Mouse (Mus musculus): ENCODE data around the gene Ranbp1. TPM values are rescaled to one million over a fixed set of nuclear protein-coding genes. Genes with fewer than 3 reads are reported as not detected.
A peak's percentile ranks its signal among the peaks of the same experiment; 100 is the strongest.

The Ranbp1 gene
- polyA plus RNA-seq, 1 experiment from 2014 or later, result 989 TPM

DNA sequence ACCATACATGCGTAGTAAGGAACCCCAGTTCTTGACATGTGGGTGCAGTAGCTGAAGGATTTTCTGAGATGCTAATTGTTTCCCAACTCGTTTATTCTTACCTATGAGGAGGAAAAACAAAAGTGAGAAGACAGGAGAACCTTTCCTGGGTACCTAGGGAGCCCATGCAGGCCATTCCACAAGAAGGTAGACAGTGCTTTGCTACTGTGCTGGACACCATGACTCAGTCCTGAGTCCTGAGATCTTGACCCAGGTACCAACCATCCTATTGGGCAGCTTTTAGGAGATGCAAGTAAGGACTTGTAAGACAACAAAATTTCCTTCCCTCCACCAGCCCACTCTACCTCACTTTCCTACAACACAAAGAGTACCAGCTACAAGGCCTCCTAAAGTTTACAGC, 9.7 kb upstream of the Ranbp1 start, which contains the start of gene Gm49776:
TSS of gene Gm49776 (minus strand) at position 101 of the 400 bp plus-strand sequence.
- no peak for ATAC-seq (replicated peaks; ENCODE audit: low FRiP score)
- H3K4me2 ChIP-seq, result no peak within 1 kb of the TSS
- no peak within 1 kb of the TSS for H3K27ac ChIP-seq (ENCODE audit: low read depth, low read length)
- no peaks in the 10 kb centered on the region for H3K27me3 ChIP-seq (replicated peaks; ENCODE audit: control insufficient read depth, insufficient read depth, low read length)
- H3K4me1 ChIP-seq (replicated peaks; ENCODE audit: control insufficient read depth, insufficient read depth, low read length), result no peaks in the 10 kb centered on the region
- H3K9ac ChIP-seq (ENCODE audit: low read depth, low read length), result no peak within 1 kb of the TSS
- WGBS, result 90% methylated on average over 2 of the region's 2 CpGs
- H3K4me3 ChIP-seq (ENCODE audit: low read depth, low read length), result no peak within 1 kb of the TSS
- no peak for DNase-seq (ENCODE audit: low spot score)
- H3K9me3 ChIP-seq (ENCODE audit: control insufficient read depth, low read length), result no peaks in the 10 kb centered on the region
- H3K36me3 ChIP-seq (ENCODE audit: control insufficient read depth, insufficient read depth, low read length), result peaks cover 72% of the 10 kb centered on the region

DNA sequence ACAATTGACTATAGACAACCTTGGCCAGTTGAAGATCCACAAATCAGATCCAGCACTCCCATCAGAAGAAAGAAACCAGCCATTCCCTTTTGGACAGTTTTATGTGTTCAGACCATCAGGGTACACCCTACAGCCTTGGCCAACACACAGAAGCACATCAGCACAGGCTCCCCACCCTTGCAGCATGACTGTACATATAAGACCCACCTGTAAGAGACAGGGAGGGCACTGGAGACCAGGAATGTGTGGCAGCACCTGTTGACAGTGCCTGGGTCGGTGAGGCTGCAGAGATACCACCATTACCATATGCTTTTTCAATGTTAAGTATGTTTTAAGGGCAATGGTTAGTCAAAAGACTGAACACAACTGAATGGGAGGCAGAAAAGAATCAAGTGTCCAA, 5.3 kb upstream of the Ranbp1 start:
- no peaks in the 10 kb centered on the region for H3K9me3 ChIP-seq (ENCODE audit: control insufficient read depth, low read length)
- 70% methylated on average over 1 of the region's 1 CpGs for WGBS
- H3K27me3 ChIP-seq (replicated peaks; ENCODE audit: control insufficient read depth, insufficient read depth, low read length), result no peaks in the 10 kb centered on the region
- no peak overlapping the region for H3K9ac ChIP-seq (ENCODE audit: low read depth, low read length)
- H3K27ac ChIP-seq (ENCODE audit: low read depth, low read length), result no peak overlapping the region
- DNase-seq (ENCODE audit: low spot score) (no peak), ATAC-seq (replicated peaks; ENCODE audit: low FRiP score) (no peak)
- no peak overlapping the region for H3K4me3 ChIP-seq (ENCODE audit: low read depth, low read length)
- H3K4me2 ChIP-seq, result no peak overlapping the region
- peaks cover 17% of the 10 kb centered on the region for H3K4me1 ChIP-seq (replicated peaks; ENCODE audit: control insufficient read depth, insufficient read depth, low read length)
- peaks cover 59% of the 10 kb centered on the region for H3K36me3 ChIP-seq (ENCODE audit: control insufficient read depth, insufficient read depth, low read length)

DNA sequence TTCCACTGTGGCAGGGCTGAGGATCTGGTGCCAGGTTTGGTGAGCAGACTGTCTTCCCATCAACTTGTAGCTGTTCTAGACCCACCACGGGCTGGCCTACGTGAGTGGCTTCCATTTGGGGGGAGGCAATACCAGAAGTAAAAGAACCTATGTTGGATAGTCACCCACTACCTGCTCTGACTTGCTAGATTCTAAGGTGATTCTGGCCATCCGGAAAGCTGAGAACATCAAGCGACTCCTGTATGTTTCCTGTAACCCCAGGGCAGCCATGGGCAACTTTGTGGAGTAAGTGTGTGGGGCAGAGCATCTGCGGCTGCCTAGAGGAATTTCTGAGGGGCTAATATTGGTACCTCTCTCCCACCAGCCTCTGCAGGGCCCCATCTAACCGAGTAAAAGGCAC, 4.2 kb upstream of the Ranbp1 start:
- Histone ChIP-seq H3K9me3 (ENCODE audit: control insufficient read depth, low read length) (no peaks in the 10 kb centered on the region), H3K27ac (ENCODE audit: low read depth, low read length) (no peak overlapping the region), H3K36me3 (ENCODE audit: control insufficient read depth, insufficient read depth, low read length) (peaks cover 51% of the 10 kb centered on the region), H3K9ac (ENCODE audit: low read depth, low read length) (no peak overlapping the region), H3K4me3 (ENCODE audit: low read depth, low read length) (no peak overlapping the region), H3K27me3 (replicated peaks; ENCODE audit: control insufficient read depth, insufficient read depth, low read length) (no peaks in the 10 kb centered on the region), H3K4me2 (no peak overlapping the region), H3K4me1 (replicated peaks; ENCODE audit: control insufficient read depth, insufficient read depth, low read length) (peaks cover 17% of the 10 kb centered on the region)
- ATAC-seq (replicated peaks; ENCODE audit: low FRiP score) (no peak), DNase-seq (ENCODE audit: low spot score) (no peak)
- WGBS, result 77% methylated on average over 6 of the region's 6 CpGs

DNA sequence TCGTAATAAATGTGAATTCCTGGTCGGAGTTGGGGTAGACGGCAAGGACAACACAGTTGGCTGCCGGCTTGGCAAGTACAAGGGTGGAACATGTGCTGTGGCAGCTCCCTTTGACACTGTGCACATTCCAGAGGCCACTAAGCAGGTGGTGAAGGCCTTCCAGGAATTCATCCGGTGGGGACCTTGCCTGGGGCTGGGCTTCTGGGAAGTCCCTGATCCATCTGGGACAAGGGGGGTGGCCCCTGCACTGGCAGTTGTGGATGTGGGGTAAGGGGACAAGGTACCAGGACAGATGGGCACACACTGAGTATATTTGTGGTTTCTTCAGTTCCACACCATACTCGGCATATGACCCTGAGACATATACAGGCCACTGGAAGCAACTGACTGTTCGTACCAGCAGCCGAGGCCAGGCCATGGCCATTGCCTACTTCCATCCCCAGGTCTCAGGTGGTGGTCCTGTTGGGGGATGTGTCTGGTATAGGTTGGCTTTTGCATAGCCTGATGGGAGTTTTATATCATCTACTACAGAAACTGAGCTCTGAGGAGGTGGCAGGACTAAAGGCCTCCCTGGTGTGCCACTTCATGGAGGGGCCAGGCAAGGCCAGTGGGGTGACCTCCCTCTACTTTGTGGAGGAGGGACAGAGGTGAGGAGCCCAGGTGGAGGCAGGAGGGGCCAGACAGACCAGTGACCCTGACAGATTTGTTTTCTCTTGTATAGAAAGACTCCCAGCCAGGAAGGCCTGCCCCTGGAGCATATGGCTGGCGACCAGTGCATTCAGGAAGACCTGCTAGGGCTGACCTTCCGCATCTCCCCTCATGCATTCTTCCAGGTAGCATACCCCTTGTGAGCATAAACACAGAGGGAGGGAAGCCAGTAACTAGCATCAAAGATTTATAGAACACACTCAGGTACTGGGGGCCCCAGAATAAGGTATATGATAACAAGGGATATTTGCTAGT, 2.6 kb upstream of the Ranbp1 start:
- no peaks in the 10 kb centered on the region for H3K27me3 ChIP-seq (replicated peaks; ENCODE audit: control insufficient read depth, insufficient read depth, low read length)
- H3K27ac ChIP-seq (ENCODE audit: low read depth, low read length), result 0 out of 2 replicates have a peak overlapping the region, but pooled peaks have one; percentile 5
- peak overlapping the region; percentile 49; the same call in 1 of the 2 replicates for H3K9ac ChIP-seq (ENCODE audit: low read depth, low read length)
- peak overlapping the region; percentile 89 for H3K4me2 ChIP-seq
- peaks cover 25% of the 10 kb centered on the region for H3K4me1 ChIP-seq (replicated peaks; ENCODE audit: control insufficient read depth, insufficient read depth, low read length)
- 80% methylated on average over 10 of the region's 10 CpGs for WGBS
- H3K36me3 ChIP-seq (ENCODE audit: control insufficient read depth, insufficient read depth, low read length), result peaks cover 50% of the 10 kb centered on the region
- H3K4me3 ChIP-seq (ENCODE audit: low read depth, low read length), result peak overlapping the region; percentile 98
- no peaks in the 10 kb centered on the region for H3K9me3 ChIP-seq (ENCODE audit: control insufficient read depth, low read length)
- no peak for DNase-seq (ENCODE audit: low spot score)
- ATAC-seq (replicated peaks; ENCODE audit: low FRiP score), result no peak

DNA sequence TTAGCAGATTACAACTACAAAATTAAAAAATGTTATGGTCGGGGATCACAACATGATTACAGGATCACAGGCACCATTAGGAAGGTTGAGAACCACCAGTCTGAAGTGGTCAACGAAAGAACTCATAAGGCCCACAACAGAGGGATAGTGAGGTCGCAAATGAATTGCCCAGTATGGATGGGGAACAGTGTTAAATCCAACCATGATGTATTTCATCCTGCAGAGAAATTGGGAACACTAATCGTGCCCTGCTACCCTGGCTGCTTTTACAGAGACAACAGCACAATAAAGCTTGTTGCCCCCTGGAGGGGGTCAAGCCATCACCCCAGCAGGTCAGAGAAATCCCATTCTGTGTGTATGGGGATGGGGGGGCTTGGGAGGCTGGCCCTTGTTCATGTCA, 1.7 kb upstream of the Ranbp1 start:
- Histone ChIP-seq H3K9ac (ENCODE audit: low read depth, low read length) (peak overlapping the region; percentile 98), H3K27me3 (replicated peaks; ENCODE audit: control insufficient read depth, insufficient read depth, low read length) (no peaks in the 10 kb centered on the region), H3K27ac (ENCODE audit: low read depth, low read length) (peak overlapping the region; percentile 87), H3K4me1 (replicated peaks; ENCODE audit: control insufficient read depth, insufficient read depth, low read length) (peaks cover 25% of the 10 kb centered on the region), H3K36me3 (ENCODE audit: control insufficient read depth, insufficient read depth, low read length) (peaks cover 53% of the 10 kb centered on the region), H3K9me3 (ENCODE audit: control insufficient read depth, low read length) (no peaks in the 10 kb centered on the region), H3K4me2 (peak overlapping the region; percentile 89), H3K4me3 (ENCODE audit: low read depth, low read length) (peak overlapping the region; percentile 98)
- DNase-seq (ENCODE audit: low spot score) (no peak), ATAC-seq (replicated peaks; ENCODE audit: low FRiP score) (no peak)
- WGBS, result 64% methylated on average over 4 of the region's 4 CpGs

DNA sequence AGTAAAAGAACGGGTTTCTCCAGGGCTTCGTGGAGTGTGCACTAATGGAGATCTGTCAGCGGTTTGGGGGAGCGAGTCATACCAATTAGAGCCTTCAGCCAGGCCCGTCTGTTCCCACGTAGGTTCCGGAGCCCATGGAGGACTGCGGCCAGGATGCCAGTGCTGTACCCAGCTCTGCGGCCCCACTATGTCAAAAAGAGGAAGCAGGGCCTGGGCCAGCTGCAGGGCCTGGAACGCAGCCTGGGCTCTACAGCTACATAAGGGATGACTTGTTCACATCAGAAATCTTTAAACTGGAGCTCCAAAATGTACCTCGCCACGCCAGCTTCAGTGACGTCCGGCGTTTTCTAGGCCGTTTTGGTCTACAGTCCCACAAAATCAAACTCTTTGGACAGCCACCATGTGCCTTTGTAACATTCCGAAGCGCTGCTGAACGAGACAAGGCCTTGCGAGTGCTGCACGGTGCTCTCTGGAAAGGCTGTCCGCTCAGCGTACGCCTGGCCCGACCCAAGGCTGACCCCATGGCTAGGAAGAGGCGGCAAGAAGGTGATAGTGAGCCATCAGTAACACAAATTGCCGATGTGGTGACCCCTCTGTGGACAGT, 934 bp upstream of the Ranbp1 start:
- 3% methylated on average over 27 of the region's 27 CpGs for WGBS

DNA sequence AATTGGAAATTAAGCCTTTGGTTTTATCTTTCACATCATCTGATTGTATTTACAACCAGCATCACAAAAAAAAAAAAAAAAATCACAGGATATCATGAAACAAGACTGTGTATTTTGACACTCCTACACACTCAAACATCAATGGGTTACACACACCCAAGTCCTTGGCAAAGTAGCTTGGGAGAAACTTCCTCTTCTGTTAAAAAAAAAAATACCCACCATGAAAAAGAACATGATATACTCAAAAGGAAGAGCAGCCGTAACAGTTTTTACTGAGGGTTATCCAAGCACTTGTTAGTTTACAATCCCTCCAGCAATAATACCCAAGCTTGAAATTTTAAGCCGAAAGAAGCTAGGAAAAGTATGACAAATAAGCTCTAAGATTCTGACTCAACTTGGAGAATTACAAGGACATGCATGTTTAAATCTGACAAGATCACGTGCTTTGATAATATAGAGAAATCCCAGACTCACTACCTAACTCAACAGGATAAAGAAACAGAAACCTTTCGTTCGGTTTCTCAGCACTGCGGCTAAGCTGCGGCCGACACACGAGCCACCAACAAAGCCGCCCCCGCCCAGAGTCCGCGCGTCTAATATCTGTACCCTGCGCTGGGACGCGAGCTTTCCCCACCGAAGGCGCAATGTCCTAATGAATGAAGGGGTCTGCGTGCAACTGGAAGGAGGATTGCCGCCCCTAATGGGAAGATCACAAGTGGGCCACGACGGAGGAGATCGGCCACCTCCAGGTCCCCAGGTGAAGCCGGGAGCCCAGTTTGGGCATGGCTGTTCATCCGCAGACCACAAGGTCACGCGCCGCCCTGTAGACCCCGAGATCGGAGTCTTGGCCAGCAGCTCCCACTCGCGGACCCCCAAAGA, 772 bp downstream of the Ranbp1 start:
- WGBS, result under 1% methylated on average over 33 of the region's 33 CpGs
- Histone ChIP-seq H3K9me3 (ENCODE audit: control insufficient read depth, low read length) (no peaks in the 10 kb centered on the region), H3K4me2 (peak overlapping the region; percentile 89), H3K9ac (ENCODE audit: low read depth, low read length) (peak overlapping the region; percentile 98), H3K4me3 (ENCODE audit: low read depth, low read length) (peak overlapping the region; percentile 98), H3K27me3 (replicated peaks; ENCODE audit: control insufficient read depth, insufficient read depth, low read length) (no peaks in the 10 kb centered on the region), H3K4me1 (replicated peaks; ENCODE audit: control insufficient read depth, insufficient read depth, low read length) (peaks cover 25% of the 10 kb centered on the region), H3K36me3 (ENCODE audit: control insufficient read depth, insufficient read depth, low read length) (peaks cover 61% of the 10 kb centered on the region), H3K27ac (ENCODE audit: low read depth, low read length) (peak overlapping the region; percentile 92)
- DNase-seq (ENCODE audit: low spot score) (no peak), ATAC-seq (replicated peaks; ENCODE audit: low FRiP score) (no peak)

More for the DNA sequence above, 934 bp upstream of the Ranbp1 start:
- Histone ChIP-seq H3K9me3 (ENCODE audit: control insufficient read depth, low read length) (no peaks in the 10 kb centered on the region), H3K4me2 (peak overlapping the region; percentile 89), H3K4me3 (ENCODE audit: low read depth, low read length) (peak overlapping the region; percentile 98), H3K27me3 (replicated peaks; ENCODE audit: control insufficient read depth, insufficient read depth, low read length) (no peaks in the 10 kb centered on the region), H3K27ac (ENCODE audit: low read depth, low read length) (peak overlapping the region; percentile 87), H3K36me3 (ENCODE audit: control insufficient read depth, insufficient read depth, low read length) (peaks cover 61% of the 10 kb centered on the region), H3K4me1 (replicated peaks; ENCODE audit: control insufficient read depth, insufficient read depth, low read length) (peaks cover 25% of the 10 kb centered on the region), H3K9ac (ENCODE audit: low read depth, low read length) (peak overlapping the region; percentile 98)
- DNase-seq (ENCODE audit: low spot score), result peak; percentile 64
- ATAC-seq (replicated peaks; ENCODE audit: low FRiP score), result peak; percentile 17

DNA sequence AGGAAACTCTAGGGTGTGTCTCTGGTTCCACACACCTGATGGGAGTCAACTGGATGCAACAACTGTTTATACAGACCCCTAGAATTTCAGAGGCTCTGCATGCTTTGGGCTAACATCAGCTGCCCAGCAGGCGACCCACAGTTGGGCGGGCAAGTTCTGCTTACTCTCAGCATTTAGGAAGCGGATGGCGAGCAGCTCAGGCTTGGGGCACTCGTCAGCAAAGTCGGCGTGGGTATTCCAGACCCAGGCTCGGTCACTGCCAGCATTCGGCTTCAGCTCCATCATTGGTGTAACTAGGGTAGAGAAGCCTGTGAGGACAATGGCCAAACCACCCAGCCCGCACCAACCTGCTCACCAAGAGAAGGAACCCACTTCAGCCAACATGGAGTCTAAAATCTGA, 7.0 kb downstream of the Ranbp1 start:
- H3K36me3 ChIP-seq (ENCODE audit: control insufficient read depth, insufficient read depth, low read length), result peaks cover 80% of the 10 kb centered on the region
- H3K4me2 ChIP-seq, result no peak overlapping the region
- ATAC-seq (replicated peaks; ENCODE audit: low FRiP score) (no peak), DNase-seq (ENCODE audit: low spot score) (no peak)
- H3K4me1 ChIP-seq (replicated peaks; ENCODE audit: control insufficient read depth, insufficient read depth, low read length), result peaks cover 2% of the 10 kb centered on the region; the same call in 1 of the 2 replicates
- H3K4me3 ChIP-seq (ENCODE audit: low read depth, low read length), result no peak overlapping the region
- H3K9me3 ChIP-seq (ENCODE audit: control insufficient read depth, low read length), result no peaks in the 10 kb centered on the region
- no peak overlapping the region for H3K9ac ChIP-seq (ENCODE audit: low read depth, low read length)
- H3K27ac ChIP-seq (ENCODE audit: low read depth, low read length), result no peak overlapping the region
- H3K27me3 ChIP-seq (replicated peaks; ENCODE audit: control insufficient read depth, insufficient read depth, low read length), result no peaks in the 10 kb centered on the region
- 92% methylated on average over 10 of the region's 10 CpGs for WGBS

Data from liver, embryonic 11.5 days (tissue).